Mouse (Mus musculus): ENCODE measurements around the gene Fgf16.

DNA sequence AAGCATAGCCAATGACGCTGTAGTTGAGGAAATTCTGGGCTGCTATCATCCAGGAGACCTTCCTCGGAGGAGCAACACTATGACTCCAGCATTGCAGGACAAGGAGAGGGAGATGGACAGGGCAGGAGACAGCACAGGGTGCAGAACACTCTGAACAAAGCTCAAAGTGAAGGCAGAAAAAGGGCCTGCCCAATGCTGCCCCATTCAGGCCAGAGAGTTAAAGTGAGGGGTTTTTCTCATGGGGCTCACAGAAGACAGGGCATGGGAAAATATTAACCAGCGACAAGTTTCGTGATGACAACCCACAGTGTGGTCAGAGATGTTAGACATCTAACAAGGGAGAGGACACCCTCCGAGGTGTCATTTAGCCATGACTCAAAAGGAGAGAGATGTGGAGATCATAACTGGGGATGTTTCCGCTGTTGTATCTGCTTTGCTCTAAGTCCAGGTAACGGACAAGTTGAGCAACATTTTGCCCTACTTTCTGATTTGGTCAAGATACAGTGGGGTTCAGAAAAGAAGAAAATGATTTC lies 48.2 kb upstream of the Fgf16 start:
- no peak for TF ChIP-seq CTCF (IDR thresholded peaks at IDR 0.05; ENCODE audit: borderline replicate concordance, insufficient read depth, low read length)
- no peak for TF ChIP-seq POLR2A (IDR thresholded peaks at IDR 0.05; ENCODE audit: low read depth, low read length)
